Mouse (Mus musculus) gastrocnemius, adult 8-10 months (tissue): ENCODE measurements around the gene Alx3. TPM values are rescaled to one million over a fixed set of nuclear protein-coding genes. Genes with fewer than 3 reads are reported as not detected.

Source experiments
- DNase-seq, 2 experiments: peaks; one replicate each; pipeline ENCODE4 v3.0.0; 2022; ENCODE audit warnings: low spot score in 2 of 2
- total RNA-seq, 4 experiments: library from RNA; stranded (reverse); gene quantifications; 2 replicates each; pipeline ENCODE4 v1.2.4; 2022

Alx3 gene
- total RNA-seq = not detected

- DNase-seq = no peak
These were observed at the start of gene Alx3 for GRCm38 (mm10) chr3:107594662-107595263. Gene Alx3, plus strand, starts transcription at chr3:107595031.

GRCm38 (mm10) chr3:107545278-107545677 is 49.6 kb upstream of the Alx3 start:
- DNase-seq = no peak

GRCm38 (mm10) chr3:107545716-107546412 is 49.0 kb upstream of the Alx3 start:
- DNase-seq = no peak

GRCm38 (mm10) chr3:107546956-107547355 is 47.9 kb upstream of the Alx3 start:
- DNase-seq = peak in 1 of 2 experiments; percentile 12

GRCm38 (mm10) chr3:107550409-107551049 is 44.3 kb upstream of the Alx3 start:
- peak in 1 of 2 experiments; percentile 18 for DNase-seq

GRCm38 (mm10) chr3:107554842-107555241 is 40.0 kb upstream of the Alx3 start, which contains the start of gene Ubl4b:
Gene Ubl4b, minus strand, starts transcription at chr3:107555073.
- DNase-seq = no peak

GRCm38 (mm10) chr3:107558740-107559139 is 36.1 kb upstream of the Alx3 start:
- DNase-seq = no peak

- DNase-seq = peak; percentile 33 to 57
These were observed 35.6 kb upstream of the Alx3 start for GRCm38 (mm10) chr3:107559183-107559582.

GRCm38 (mm10) chr3:107562104-107562503 is 32.7 kb upstream of the Alx3 start:
- no peak for DNase-seq

- DNase-seq = no peak
These were observed 32.2 kb upstream of the Alx3 start for GRCm38 (mm10) chr3:107562591-107562990.

- DNase-seq = no peak
These were observed 31.0 kb upstream of the Alx3 start for GRCm38 (mm10) chr3:107563880-107564279.

GRCm38 (mm10) chr3:107565331-107565730 is 29.5 kb upstream of the Alx3 start:
- DNase-seq = no peak

GRCm38 (mm10) chr3:107567766-107568165 is 27.1 kb upstream of the Alx3 start:
- DNase-seq = no peak

GRCm38 (mm10) chr3:107568721-107569120 is 26.1 kb upstream of the Alx3 start:
- no peak for DNase-seq

- DNase-seq = no peak
These were observed 23.6 kb upstream of the Alx3 start for GRCm38 (mm10) chr3:107571205-107571604.

- no peak for DNase-seq
These were observed 18.0 kb upstream of the Alx3 start for GRCm38 (mm10) chr3:107576807-107577206.

- no peak for DNase-seq
These were observed 16.9 kb upstream of the Alx3 start for GRCm38 (mm10) chr3:107577810-107578390.

GRCm38 (mm10) chr3:107579466-107579865 is 15.4 kb upstream of the Alx3 start:
- DNase-seq = peak in 1 of 2 experiments; percentile 22

GRCm38 (mm10) chr3:107581103-107582010 is 13.5 kb upstream of the Alx3 start:
- DNase-seq = no peak

GRCm38 (mm10) chr3:107582130-107582874 is 12.5 kb upstream of the Alx3 start:
- no peak for DNase-seq
